Mouse (Mus musculus): ENCODE results near the gene Gm904. TPM values are rescaled to one million over a fixed set of nuclear protein-coding genes. Genes with fewer than 3 reads are reported as not detected.
"Not testable (repeated sequence)": the region's sequence is repeated elsewhere in the genome, so short reads cannot be mapped to it uniquely, and the experiment has no call there.

Gene Gm904
- not detected in 2 replicates for polyA plus RNA-seq (2015; fragmentation: Nextera tagmentation; extraction: Ambion mirVana)

- H3K9ac ChIP-seq (ENCODE audit: low read length); H3K4me2 ChIP-seq (ENCODE audit: low read depth, low read length); H3K36me3 ChIP-seq (ENCODE audit: control insufficient read depth, insufficient read depth, low read length); H3K9me3 ChIP-seq (ENCODE audit: control insufficient read depth, low read length); H3K4me1 ChIP-seq (replicated peaks; ENCODE audit: control insufficient read depth, insufficient read depth, low read length); H3K4me3 ChIP-seq (ENCODE audit: low read length); ATAC-seq (ENCODE audit: low read depth); H3K27ac ChIP-seq (ENCODE audit: low read length); H3K27me3 ChIP-seq (ENCODE audit: control insufficient read depth, insufficient read depth, low read depth, low read length): not testable (repeated sequence)
Measured at GRCm38 (mm10) chr13:50642928-50643327, at the start of gene Gm904. TSS of gene Gm904 (plus strand) at chr13:50643228.

GRCm38 (mm10) chr13:50648771-50649170 lies 5.7 kb downstream of the Gm904 start:
- not testable (repeated sequence) for H3K4me3 ChIP-seq (ENCODE audit: low read length); H3K27me3 ChIP-seq (ENCODE audit: control insufficient read depth, insufficient read depth, low read depth, low read length); H3K4me2 ChIP-seq (ENCODE audit: low read depth, low read length); H3K9me3 ChIP-seq (ENCODE audit: control insufficient read depth, low read length); H3K9ac ChIP-seq (ENCODE audit: low read length); ATAC-seq (ENCODE audit: low read depth); H3K36me3 ChIP-seq (ENCODE audit: control insufficient read depth, insufficient read depth, low read length); H3K27ac ChIP-seq (ENCODE audit: low read length); H3K4me1 ChIP-seq (replicated peaks; ENCODE audit: control insufficient read depth, insufficient read depth, low read length)
- 66% methylated on average over 2 of the region's 2 CpGs for WGBS

Small RNAs within 50 kb of the gene (microRNA-seq; reads per million reads assigned to microRNA genes)
- gene Gm23952 (not detected), gene Mir683-2 (not detected)

Other genes with a start within 250 kb of the Gm904 start
- 30.2 and 31.2 TPM in 2 replicates for gene Fbxw17, start 225.4 kb upstream of the Gm904 start, polyA plus RNA-seq (2015; fragmentation: Nextera tagmentation; extraction: Ambion mirVana)
- not detected in 2 replicates for gene Gm47429, start 199.3 kb upstream of the Gm904 start, polyA plus RNA-seq (2015; fragmentation: Nextera tagmentation; extraction: Ambion mirVana)
- gene Nutm2, start 175.9 kb upstream of the Gm904 start, polyA plus RNA-seq (2015; fragmentation: Nextera tagmentation; extraction: Ambion mirVana): not detected in 2 replicates
- gene Gm8765, start 55.1 kb downstream of the Gm904 start, polyA plus RNA-seq (2015; fragmentation: Nextera tagmentation; extraction: Ambion mirVana): not detected in 2 replicates